Mouse (Mus musculus) embryonic facial prominence, embryonic 11.5 days (tissue): ENCODE results near the gene Copg2. TPM values are rescaled to one million over a fixed set of nuclear protein-coding genes. Genes with fewer than 3 reads are reported as not detected.

Experiments used
- ATAC-seq: fragments of 200-750 bp; cut with Nextera tagmentation; replicated peaks from 2 replicates; pipeline ENCODE4 v1.8.0; 2017; ENCODE audit warnings: low read depth; ENCODE audit not compliant: insufficient number of reproducible peaks, low FRiP score, low TSS enrichment
- DNase-seq: peaks from one replicate; pipeline ENCODE4 v3.0.0-alpha.2; 2015; ENCODE audit warnings: low spot score
- H3K27ac ChIP-seq: fragments of 300-500 bp; sonication (generic); replicated peaks from 2 replicates; pipeline ENCODE4 v1.5.1; 2014; ENCODE audit warnings: mild to moderate bottlenecking, low read depth, low read length, control low read depth
- H3K27me3 ChIP-seq: fragments of 300-500 bp; sonication (generic); 2 replicates; pipeline ENCODE4 v1.6.1; 2014; ENCODE audit warnings: mild to moderate bottlenecking, low read length, moderate library complexity, mixed read lengths; ENCODE audit not compliant: control insufficient read depth, insufficient read depth
- H3K36me3 ChIP-seq: fragments of 300-500 bp; sonication (generic); replicated peaks from 2 replicates; pipeline ENCODE4 v1.6.1; 2014; ENCODE audit warnings: low read depth, mild to moderate bottlenecking, low read length, moderate library complexity, mixed read lengths; ENCODE audit not compliant: control insufficient read depth, insufficient read depth
- H3K4me1 ChIP-seq: fragments of 300-500 bp; sonication (generic); 2 replicates; pipeline ENCODE4 v1.6.1; 2014; ENCODE audit warnings: low read length, mixed read lengths; ENCODE audit not compliant: control insufficient read depth, insufficient read depth
- H3K4me2 ChIP-seq: fragments of 300-500 bp; sonication (generic); 2 replicates; pipeline ENCODE4 v1.6.1; 2014; ENCODE audit warnings: low read depth, mild to moderate bottlenecking, control low read depth, low read length, moderate library complexity
- H3K4me3 ChIP-seq: fragments of 300-500 bp; sonication (generic); 2 replicates; pipeline ENCODE4 v1.5.1; 2014; ENCODE audit warnings: low read depth, low read length, control low read depth
- H3K9ac ChIP-seq: fragments of 300-500 bp; sonication (generic); replicated peaks from 2 replicates; pipeline ENCODE4 v1.6.1; 2014; ENCODE audit warnings: mild to moderate bottlenecking, control low read depth, low read length
- H3K9me3 ChIP-seq: fragments of 300-500 bp; sonication (generic); replicated peaks from 2 replicates; pipeline ENCODE4 v1.6.1; 2016; ENCODE audit warnings: mild to moderate bottlenecking, low read length, inconsistent platforms, mixed read lengths; ENCODE audit not compliant: control insufficient read depth
- WGBS: fragments of 180-500 bp; shearing (Covaris S2); extraction: QIAGEN DNeasy Blood & Tissue Kit; methylation state at CpG from one replicate; pipeline ENCODE4 v1.1.7; 2014; 5-methylcytosine and 5-hydroxymethylcytosine counted together
- polyA plus RNA-seq: library from polyadenylated mRNA; unstranded; fragments of >200 nt; fragmentation: Nextera tagmentation; extraction: Ambion mirVana; gene quantifications from 2 replicates; pipeline ENCODE4 v1.2.1, GENCODE M21; 2014

Gene Copg2
- polyA plus RNA-seq, 1 experiment from 2014 or later = 33.8 TPM

- H3K27me3 ChIP-seq = no peaks in the 10 kb centered on the region
- WGBS = 55% methylated on average over 13 of the region's 13 CpGs
- ATAC-seq = peak; percentile 36
- H3K36me3 ChIP-seq = no peaks in the 10 kb centered on the region; the same call in 1 of the 2 replicates
- peak overlapping the region; percentile 70 for H3K27ac ChIP-seq
- DNase-seq = peak; percentile 78
- H3K4me1 ChIP-seq = no peaks in the 10 kb centered on the region
- H3K9me3 ChIP-seq = peaks cover 8% of the 10 kb centered on the region
- H3K4me3 ChIP-seq = no peak overlapping the region
- H3K4me2 ChIP-seq = no peak overlapping the region
- H3K9ac ChIP-seq = no peak overlapping the region; the same call in 1 of the 2 replicates
These were observed 160.2 kb downstream of the Copg2 start for GRCm38 (mm10) chr6:30736372-30736762.

DNA sequence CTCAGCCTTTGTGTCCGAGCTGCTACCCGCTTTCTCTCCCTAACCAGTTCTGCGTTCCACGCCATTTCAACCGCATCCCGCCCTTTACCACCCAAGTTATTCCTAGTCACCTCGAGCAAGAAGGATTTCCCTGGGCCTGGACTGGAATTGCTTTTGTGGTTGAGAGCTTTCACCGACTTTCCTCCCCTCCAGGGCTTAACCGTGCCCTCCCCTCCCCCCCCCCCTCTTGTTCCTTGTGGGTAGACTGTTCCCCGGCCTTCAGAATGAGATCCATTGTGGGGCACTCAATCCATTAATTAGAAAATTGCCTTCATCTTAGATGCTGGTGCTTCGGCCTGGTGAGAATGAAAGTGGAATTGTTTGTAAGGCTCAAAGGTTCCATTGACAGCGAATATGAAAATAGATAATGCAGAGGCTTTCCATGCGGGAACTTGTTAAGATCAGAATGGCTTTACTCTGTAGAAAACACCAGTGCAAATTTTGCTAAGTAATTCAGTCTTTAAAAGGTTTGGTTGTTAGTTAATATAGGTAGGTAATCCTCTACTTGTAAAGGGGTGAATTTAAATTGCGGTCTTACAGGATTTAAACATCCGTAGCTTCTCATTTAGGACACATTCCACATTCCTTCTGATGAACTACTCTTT is 160.7 kb downstream of the Copg2 start:
- peak overlapping the region; percentile 10; the same call in 1 of the 2 replicates for H3K4me2 ChIP-seq
- H3K4me3 ChIP-seq = no peak overlapping the region
- DNase-seq (peak; percentile 55), ATAC-seq (no peak)
- H3K27me3 ChIP-seq = no peaks in the 10 kb centered on the region
- H3K4me1 ChIP-seq = no peaks in the 10 kb centered on the region
- H3K9ac ChIP-seq = peak overlapping the region; percentile 22
- peaks cover 8% of the 10 kb centered on the region for H3K9me3 ChIP-seq
- H3K27ac ChIP-seq = peak overlapping the region; percentile 70
- 41% methylated on average over 15 of the region's 15 CpGs for WGBS
- H3K36me3 ChIP-seq = no peaks in the 10 kb centered on the region; the same call in 1 of the 2 replicates

DNA sequence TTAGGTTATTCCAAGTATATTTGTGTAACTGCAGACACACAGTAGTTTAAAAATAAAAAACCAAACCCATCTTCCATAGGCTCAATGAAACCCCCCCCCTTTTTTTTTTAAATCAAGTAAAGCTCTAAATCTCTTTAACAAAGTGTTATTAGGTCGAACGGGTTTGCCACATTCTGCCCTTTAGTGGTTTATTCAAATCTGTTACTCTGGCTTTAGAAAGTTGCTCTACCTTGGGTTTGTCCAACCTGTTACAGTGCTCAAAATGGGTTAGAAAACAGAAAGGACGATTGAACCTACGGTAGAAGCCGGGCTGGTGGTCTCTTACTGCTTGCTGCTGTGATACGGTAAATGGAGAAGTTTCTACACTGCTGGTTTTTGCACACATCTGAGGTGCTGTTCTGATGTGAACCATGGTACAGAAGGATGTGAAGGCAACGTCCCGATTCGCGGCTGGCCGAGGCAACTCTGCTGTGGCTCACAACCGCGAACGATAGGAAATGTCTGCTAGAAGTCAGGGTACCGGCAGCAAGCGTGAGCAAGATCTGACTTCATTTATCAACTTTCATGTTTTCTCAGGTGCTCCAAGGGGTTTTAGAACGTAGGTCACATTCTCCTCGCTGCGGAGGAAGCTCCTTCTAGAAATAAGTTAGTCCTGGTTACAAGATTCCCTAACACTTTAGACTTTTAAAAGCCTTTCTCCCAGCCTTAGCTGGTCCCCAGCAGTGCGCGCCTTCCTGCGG is 161.4 kb downstream of the Copg2 start:
- H3K4me1 ChIP-seq = no peaks in the 10 kb centered on the region

DNA sequence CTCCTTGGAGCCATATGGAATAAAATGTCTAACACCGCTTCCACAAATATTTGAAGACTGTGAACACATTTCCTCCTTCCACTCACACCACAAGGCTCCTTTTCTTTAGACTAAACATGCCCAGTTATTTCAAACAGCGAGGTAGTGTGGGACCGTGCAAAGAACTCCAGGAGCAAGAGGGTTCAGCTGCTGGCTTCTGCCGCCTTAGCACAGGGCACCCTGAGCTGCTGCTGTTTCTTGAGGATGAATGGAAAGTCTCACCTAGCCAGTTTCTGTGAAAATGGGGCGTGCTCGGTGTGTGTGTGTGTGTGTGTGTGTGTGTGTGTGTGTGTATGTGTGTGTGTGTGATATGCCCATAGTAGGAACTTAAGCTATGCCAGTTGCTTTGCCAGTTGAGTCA is 162.1 kb downstream of the Copg2 start:
- no peak overlapping the region; the same call in 1 of the 2 replicates for H3K9ac ChIP-seq
- H3K9me3 ChIP-seq = peaks cover 8% of the 10 kb centered on the region

More for the DNA sequence above, 161.4 kb downstream of the Copg2 start:
- peak overlapping the region; percentile 70 for H3K27ac ChIP-seq
- no peaks in the 10 kb centered on the region for H3K36me3 ChIP-seq
- DNase-seq = no peak
- H3K9me3 ChIP-seq = peaks cover 8% of the 10 kb centered on the region
- peak overlapping the region; percentile 10; the same call in 1 of the 2 replicates for H3K4me2 ChIP-seq
- no peak overlapping the region for H3K4me3 ChIP-seq
- H3K27me3 ChIP-seq = no peaks in the 10 kb centered on the region
- no peak for ATAC-seq
- WGBS = 48% methylated on average over 22 of the region's 22 CpGs
- H3K9ac ChIP-seq = peak overlapping the region; percentile 22

DNA sequence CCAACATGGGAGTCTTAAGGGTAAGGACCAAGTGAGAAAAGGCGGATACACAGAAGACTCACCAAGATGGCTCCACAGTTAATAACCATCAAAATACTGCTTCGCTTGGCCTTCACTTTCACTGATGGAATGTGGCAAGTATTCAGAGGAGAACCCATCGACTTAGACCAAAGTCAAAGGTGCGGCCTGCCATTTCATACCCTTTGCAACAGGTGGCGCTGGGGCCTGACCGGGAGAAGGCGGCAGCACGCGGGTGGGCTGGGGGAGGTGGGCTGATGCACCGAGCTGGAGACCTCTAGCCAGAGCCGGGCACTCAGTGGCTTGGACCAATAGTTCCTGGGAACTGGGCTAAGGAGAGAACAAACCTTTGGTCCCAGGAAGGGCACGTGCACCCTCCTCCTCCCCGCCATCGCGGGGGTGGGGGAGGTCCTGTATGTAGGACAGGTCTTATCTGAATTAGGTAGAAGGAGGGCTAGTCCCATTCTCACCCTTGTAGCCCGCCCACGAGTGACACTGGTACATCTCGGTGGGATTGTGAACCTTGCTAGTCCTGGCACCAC is 163.9 kb downstream of the Copg2 start:
- ATAC-seq (no peak), DNase-seq (no peak)
- peaks cover under 1% of the 10 kb centered on the region; the same call in 1 of the 2 replicates for H3K9me3 ChIP-seq
- no peaks in the 10 kb centered on the region for H3K27me3 ChIP-seq
- no peaks in the 10 kb centered on the region for H3K4me1 ChIP-seq
- H3K4me3 ChIP-seq = no peak overlapping the region
- WGBS = 41% methylated on average over 18 of the region's 18 CpGs
- no peak overlapping the region for H3K27ac ChIP-seq
- no peak overlapping the region for H3K9ac ChIP-seq
- no peaks in the 10 kb centered on the region for H3K36me3 ChIP-seq
- no peak overlapping the region for H3K4me2 ChIP-seq

More for the DNA sequence above, 162.1 kb downstream of the Copg2 start:
- Histone ChIP-seq H3K27me3 (no peaks in the 10 kb centered on the region), H3K27ac (0 out of 2 replicates have a peak overlapping the region, but pooled peaks have one; percentile 43), H3K4me1 (no peaks in the 10 kb centered on the region), H3K4me2 (no peak overlapping the region), H3K36me3 (no peaks in the 10 kb centered on the region), H3K4me3 (no peak overlapping the region)
- DNase-seq (no peak), ATAC-seq (no peak)
- WGBS = 56% methylated on average over 6 of the region's 6 CpGs

GRCm38 (mm10) chr6:30730301-30730971 is 166.2 kb downstream of the Copg2 start:
- WGBS = 56% methylated on average over 12 of the region's 12 CpGs
- no peak for ATAC-seq
- H3K27ac ChIP-seq = no peak overlapping the region

DNA sequence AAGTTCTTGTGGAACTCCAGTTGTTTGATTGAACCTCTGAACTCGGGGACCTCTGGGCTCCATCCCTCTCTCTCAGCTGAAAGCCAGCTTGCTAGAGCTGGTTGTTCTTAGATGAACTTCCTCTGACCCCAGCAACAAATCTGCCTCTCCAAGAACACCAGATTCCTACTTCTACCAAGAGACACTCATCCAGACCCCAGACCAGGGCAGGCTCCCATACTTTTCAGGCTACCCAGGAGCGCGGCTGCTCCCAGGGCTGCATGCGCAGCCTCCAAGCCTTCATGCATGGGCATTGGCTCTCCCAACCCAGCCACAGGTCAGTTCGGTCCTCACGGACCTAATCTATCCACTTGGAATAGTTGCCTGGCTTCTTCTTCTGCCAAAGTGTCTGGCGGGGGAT is 173.3 kb downstream of the Copg2 start, which contains the start of gene Mest:
Gene Mest (plus strand): TSS at position 217 of the 400 bp plus-strand sequence.
- DNase-seq (no peak), ATAC-seq (no peak)
- peaks cover 6% of the 10 kb centered on the region for H3K4me1 ChIP-seq
- no peak within 1 kb of the TSS for H3K27ac ChIP-seq
- no peaks in the 10 kb centered on the region for H3K9me3 ChIP-seq
- no peak within 1 kb of the TSS for H3K4me2 ChIP-seq
- H3K27me3 ChIP-seq = no peaks in the 10 kb centered on the region
- H3K9ac ChIP-seq = 0 out of 2 replicates have a peak within 1 kb of the TSS, but pooled peaks have one; percentile 18
- no peaks in the 10 kb centered on the region for H3K36me3 ChIP-seq
- H3K4me3 ChIP-seq = no peak within 1 kb of the TSS
- 67% methylated on average over 7 of the region's 7 CpGs for WGBS

More at GRCm38 (mm10) chr6:30730301-30730971, 166.2 kb downstream of the Copg2 start:
- H3K9me3 ChIP-seq = no peaks in the 10 kb centered on the region
- no peak overlapping the region for H3K9ac ChIP-seq
- H3K4me1 ChIP-seq = no peaks in the 10 kb centered on the region
- H3K27me3 ChIP-seq = no peaks in the 10 kb centered on the region
- H3K36me3 ChIP-seq = no peaks in the 10 kb centered on the region
- H3K4me3 ChIP-seq = no peak overlapping the region
- no peak overlapping the region for H3K4me2 ChIP-seq
- no peak for DNase-seq
